Mouse (Mus musculus) liver, embryonic 11.5 days (tissue): ENCODE results near the gene Krtcap2. TPM values are rescaled to one million over a fixed set of nuclear protein-coding genes. Genes with fewer than 3 reads are reported as not detected.

Experiments
- ATAC-seq: fragments of 200-750 bp; cut with Nextera tagmentation; replicated peaks from 2 replicates; pipeline ENCODE4 v1.8.0; 2017; ENCODE audit warnings: moderate number of reproducible peaks, mild to moderate bottlenecking, moderate TSS enrichment, moderate library complexity; ENCODE audit not compliant: low FRiP score
- DNase-seq: peaks from one replicate; pipeline ENCODE4 v3.0.0-alpha.2; 2017; ENCODE audit warnings: low spot score
- H3K27ac ChIP-seq: fragments of 300-500 bp; sonication (generic); 2 replicates; pipeline ENCODE4 v1.5.1; 2014; ENCODE audit warnings: mild to moderate bottlenecking, low read depth, low read length, control low read depth
- H3K27me3 ChIP-seq: fragments of 300-500 bp; sonication (generic); replicated peaks from 2 replicates; pipeline ENCODE4 v1.6.1; 2014; ENCODE audit warnings: low read length, mixed read lengths; ENCODE audit not compliant: control insufficient read depth, insufficient read depth
- H3K36me3 ChIP-seq: fragments of 300-500 bp; sonication (generic); 2 replicates; pipeline ENCODE4 v1.6.1; 2014; ENCODE audit warnings: mild to moderate bottlenecking, low read length, moderate library complexity, mixed read lengths; ENCODE audit not compliant: control insufficient read depth, insufficient read depth
- H3K4me1 ChIP-seq: fragments of 300-500 bp; sonication (generic); replicated peaks from 2 replicates; pipeline ENCODE4 v1.6.1; 2014; ENCODE audit warnings: low read length, mixed read lengths; ENCODE audit not compliant: control insufficient read depth, insufficient read depth
- H3K4me2 ChIP-seq: fragments of 300-500 bp; sonication (generic); 2 replicates; pipeline ENCODE4 v1.6.1; 2014; ENCODE audit warnings: mild to moderate bottlenecking, control low read depth, moderate library complexity
- H3K4me3 ChIP-seq: fragments of 300-500 bp; sonication (generic); 2 replicates; pipeline ENCODE4 v1.5.1; 2014; ENCODE audit warnings: low read depth, low read length, control low read depth
- H3K9ac ChIP-seq: fragments of 300-500 bp; sonication (generic); 2 replicates; pipeline ENCODE4 v1.6.1; 2014; ENCODE audit warnings: low read depth, low read length, control low read depth
- H3K9me3 ChIP-seq: fragments of 300-500 bp; sonication (generic); 2 replicates; pipeline ENCODE4 v1.6.1; 2016; ENCODE audit warnings: low read length, inconsistent platforms, mixed read lengths; ENCODE audit not compliant: control insufficient read depth
- WGBS: fragments of 180-500 bp; shearing (Covaris S2); extraction: QIAGEN DNeasy Blood & Tissue Kit; methylation state at CpG from one replicate; pipeline ENCODE4 v1.1.7; 2014; 5-methylcytosine and 5-hydroxymethylcytosine counted together
- polyA plus RNA-seq: library from polyadenylated mRNA; unstranded; fragments of >200 nt; fragmentation: Nextera tagmentation; extraction: Ambion mirVana; gene quantifications from 2 replicates; pipeline ENCODE4 v1.2.1, GENCODE M21; 2014

The Krtcap2 gene
- polyA plus RNA-seq, 1 experiment from 2014 or later: 251 TPM

GRCm38 (mm10) chr3:89262417-89262816 lies 16.7 kb downstream of the Krtcap2 start:
- DNase-seq (no peak), ATAC-seq (no peak)
- Histone ChIP-seq H3K4me1 (peaks cover 3% of the 10 kb centered on the region; the same call in 1 of the 2 replicates), H3K4me2 (no peak overlapping the region), H3K36me3 (no peaks in the 10 kb centered on the region), H3K9ac (no peak overlapping the region), H3K4me3 (no peak overlapping the region), H3K27ac (no peak overlapping the region), H3K9me3 (no peaks in the 10 kb centered on the region), H3K27me3 (0 out of 2 replicates have a peak, but pooled peaks cover under 1% of the 10 kb centered on the region)
- 57% methylated on average over 10 of the region's 10 CpGs for WGBS

- Histone ChIP-seq H3K36me3 (no peaks in the 10 kb centered on the region; the same call in 1 of the 2 replicates), H3K27me3 (no peaks in the 10 kb centered on the region), H3K27ac (peak overlapping the region; percentile 11), H3K4me3 (peak overlapping the region; percentile 65), H3K4me1 (peaks cover 25% of the 10 kb centered on the region), H3K9me3 (no peaks in the 10 kb centered on the region), H3K9ac (peak overlapping the region; percentile 76), H3K4me2 (peak overlapping the region; percentile 72)
- ATAC-seq: peak; percentile 84
- under 1% methylated on average over 20 of the region's 20 CpGs for WGBS
- peak; percentile 79 for DNase-seq
Observed at GRCm38 (mm10) chr3:89266439-89266893, 20.7 kb downstream of the Krtcap2 start.

- 67% methylated on average over 8 of the region's 8 CpGs for WGBS
- H3K27me3 ChIP-seq: no peaks in the 10 kb centered on the region
- H3K4me1 ChIP-seq: peaks cover 22% of the 10 kb centered on the region
- H3K9ac ChIP-seq: no peak overlapping the region
- ATAC-seq: no peak
- H3K4me3 ChIP-seq: peak overlapping the region; percentile 65; the same call in 1 of the 2 replicates
- peak overlapping the region; percentile 11; the same call in 1 of the 2 replicates for H3K4me2 ChIP-seq
- H3K9me3 ChIP-seq: no peaks in the 10 kb centered on the region
- peaks cover 3% of the 10 kb centered on the region; the same call in 1 of the 2 replicates for H3K36me3 ChIP-seq
- DNase-seq: no peak
- H3K27ac ChIP-seq: no peak overlapping the region
Observed at GRCm38 (mm10) chr3:89268916-89269315, 23.1 kb downstream of the Krtcap2 start.

- H3K27me3 ChIP-seq: no peaks in the 10 kb centered on the region
- H3K4me3 ChIP-seq: peak within 1 kb of the TSS; percentile 65
- H3K27ac ChIP-seq: peak within 1 kb of the TSS; percentile 30; the same call in 1 of the 2 replicates
- H3K9me3 ChIP-seq: no peaks in the 10 kb centered on the region
- H3K4me2 ChIP-seq: peak within 1 kb of the TSS; percentile 76
- DNase-seq (peak; percentile 80), ATAC-seq (peak; percentile 60; the same call in 1 of the 2 replicates)
- peaks cover 3% of the 10 kb centered on the region; the same call in 1 of the 2 replicates for H3K36me3 ChIP-seq
- 4% methylated on average over 39 of the region's 39 CpGs for WGBS
- peaks cover 22% of the 10 kb centered on the region for H3K4me1 ChIP-seq
- peak within 1 kb of the TSS; percentile 67 for H3K9ac ChIP-seq
Observed at GRCm38 (mm10) chr3:89270051-89270755, 24.4 kb downstream of the Krtcap2 start, which contains the start of gene Slc50a1. Gene Slc50a1, minus strand, starts transcription at chr3:89270570.

GRCm38 (mm10) chr3:89270891-89271290 lies 25.1 kb downstream of the Krtcap2 start:
- WGBS: 72% methylated on average over 6 of the region's 6 CpGs
- Histone ChIP-seq H3K9me3 (no peaks in the 10 kb centered on the region), H3K36me3 (peaks cover 3% of the 10 kb centered on the region; the same call in 1 of the 2 replicates), H3K4me2 (peak overlapping the region; percentile 76), H3K27me3 (no peaks in the 10 kb centered on the region; the same call in 1 of the 2 replicates), H3K4me1 (peaks cover 22% of the 10 kb centered on the region), H3K9ac (peak overlapping the region; percentile 67), H3K27ac (no peak overlapping the region), H3K4me3 (peak overlapping the region; percentile 65; the same call in 1 of the 2 replicates)
- ATAC-seq (no peak), DNase-seq (no peak)

GRCm38 (mm10) chr3:89271760-89272159 lies 26.0 kb downstream of the Krtcap2 start:
- Histone ChIP-seq H3K27me3 (no peaks in the 10 kb centered on the region; the same call in 1 of the 2 replicates), H3K4me1 (peaks cover 22% of the 10 kb centered on the region), H3K9ac (no peak overlapping the region), H3K36me3 (peaks cover 3% of the 10 kb centered on the region; the same call in 1 of the 2 replicates), H3K4me2 (no peak overlapping the region), H3K4me3 (no peak overlapping the region), H3K27ac (no peak overlapping the region), H3K9me3 (no peaks in the 10 kb centered on the region)
- ATAC-seq (no peak), DNase-seq (no peak)
- WGBS: 75% methylated on average over 6 of the region's 6 CpGs

- whole genome bisulfite sequencing: 88% methylated on average over 13 of the region's 13 CpGs
- H3K4me3 ChIP-seq: no peak overlapping the region
- no peak overlapping the region for H3K9ac ChIP-seq
- peaks cover 20% of the 10 kb centered on the region for H3K4me1 ChIP-seq
- H3K36me3 ChIP-seq: 0 out of 2 replicates have a peak, but pooled peaks cover 3% of the 10 kb centered on the region
- H3K4me2 ChIP-seq: no peak overlapping the region
- ATAC-seq (no peak), DNase-seq (no peak)
- no peaks in the 10 kb centered on the region for H3K9me3 ChIP-seq
- H3K27me3 ChIP-seq: peaks cover 41% of the 10 kb centered on the region
- H3K27ac ChIP-seq: no peak overlapping the region
Observed at GRCm38 (mm10) chr3:89276061-89276460, 30.3 kb downstream of the Krtcap2 start.

GRCm38 (mm10) chr3:89277281-89278021 lies 31.7 kb downstream of the Krtcap2 start:
- Histone ChIP-seq H3K4me1 (peaks cover 26% of the 10 kb centered on the region), H3K36me3 (no peaks in the 10 kb centered on the region), H3K4me3 (peak overlapping the region; percentile 56), H3K9ac (no peak overlapping the region), H3K4me2 (peak overlapping the region; percentile 94), H3K27me3 (peaks cover 48% of the 10 kb centered on the region), H3K9me3 (no peaks in the 10 kb centered on the region), H3K27ac (no peak overlapping the region)
- ATAC-seq (no peak), DNase-seq (no peak)
- WGBS: 43% methylated on average over 14 of the region's 14 CpGs
